Mouse (Mus musculus) heart, postnatal 0 days (tissue): ENCODE results near the gene Nova2.

Experiments
- CTCF ChIP-seq: IDR thresholded peaks from 2 replicates; pipeline ENCODE4 v1.5.1; 2016; ENCODE audit warnings: antibody characterized with exemption, control low read depth, low read depth
- EP300 ChIP-seq: IDR thresholded peaks from 2 replicates; pipeline ENCODE4 v1.6.1; 2016; ENCODE audit warnings: antibody characterized with exemption, low read depth

- TF ChIP-seq EP300 (no peak), CTCF (no peak)
These were observed 1.4 kb upstream of the Nova2 start for GRCm38 (mm10) chr7:18924321-18924720.
